Mouse (Mus musculus): ENCODE results near the gene Epc2. TPM values are rescaled to one million over a fixed set of nuclear protein-coding genes. Genes with fewer than 3 reads are reported as not detected.

Gene Epc2
- polyA plus RNA-seq, 1 experiment from 2014 or later: 5.4 TPM

- H3K9me3 ChIP-seq: no peaks in the 10 kb centered on the region
- no peaks in the 10 kb centered on the region for H3K36me3 ChIP-seq
- H3K4me1 ChIP-seq: no peaks in the 10 kb centered on the region
- WGBS: 84% methylated on average over 2 of the region's 2 CpGs
- H3K27me3 ChIP-seq (ENCODE audit: insufficient read depth, poor library complexity, severe bottlenecking): no peaks in the 10 kb centered on the region
- H3K4me3 ChIP-seq: no peak overlapping the region
- peak; percentile 30 for DNase-seq (ENCODE audit: low spot score)
- H3K27ac ChIP-seq: no peak overlapping the region
These were observed 132.0 kb downstream of the Epc2 start for GRCm38 (mm10) chr2:49583311-49583710.

GRCm38 (mm10) chr2:49590450-49590849 lies 139.2 kb downstream of the Epc2 start:
- 64% methylated on average over 5 of the region's 5 CpGs for WGBS
- Histone ChIP-seq H3K4me3 (no peak overlapping the region), H3K36me3 (no peaks in the 10 kb centered on the region), H3K4me1 (no peaks in the 10 kb centered on the region), H3K27ac (no peak overlapping the region), H3K27me3 (ENCODE audit: insufficient read depth, poor library complexity, severe bottlenecking) (no peaks in the 10 kb centered on the region), H3K9me3 (no peaks in the 10 kb centered on the region)
- DNase-seq (ENCODE audit: low spot score): no peak

- no peak overlapping the region for H3K4me3 ChIP-seq
- DNase-seq (ENCODE audit: low spot score): no peak
- no peaks in the 10 kb centered on the region for H3K36me3 ChIP-seq
- H3K27me3 ChIP-seq (ENCODE audit: insufficient read depth, poor library complexity, severe bottlenecking): no peaks in the 10 kb centered on the region
- no peak overlapping the region for H3K27ac ChIP-seq
- no peaks in the 10 kb centered on the region for H3K9me3 ChIP-seq
- no peaks in the 10 kb centered on the region for H3K4me1 ChIP-seq
These were observed 141.6 kb downstream of the Epc2 start for GRCm38 (mm10) chr2:49592926-49593325.

- no peak for DNase-seq (ENCODE audit: low spot score)
- H3K4me1 ChIP-seq: no peaks in the 10 kb centered on the region
- no peak overlapping the region for H3K4me3 ChIP-seq
- H3K9me3 ChIP-seq: no peaks in the 10 kb centered on the region
- no peak overlapping the region for H3K27ac ChIP-seq
- H3K27me3 ChIP-seq (ENCODE audit: insufficient read depth, poor library complexity, severe bottlenecking): no peaks in the 10 kb centered on the region
- no peaks in the 10 kb centered on the region for H3K36me3 ChIP-seq
- 82% methylated on average over 7 of the region's 7 CpGs for WGBS
These were observed 143.6 kb downstream of the Epc2 start for GRCm38 (mm10) chr2:49594886-49595285.

- WGBS: 68% methylated on average over 3 of the region's 3 CpGs
- H3K4me1 ChIP-seq: no peaks in the 10 kb centered on the region
- no peaks in the 10 kb centered on the region for H3K9me3 ChIP-seq
- no peak overlapping the region for H3K27ac ChIP-seq
- no peaks in the 10 kb centered on the region for H3K27me3 ChIP-seq (ENCODE audit: insufficient read depth, poor library complexity, severe bottlenecking)
- H3K36me3 ChIP-seq: no peaks in the 10 kb centered on the region
- H3K4me3 ChIP-seq: no peak overlapping the region
- no peak for DNase-seq (ENCODE audit: low spot score)
These were observed 145.0 kb downstream of the Epc2 start for GRCm38 (mm10) chr2:49596318-49596717.

GRCm38 (mm10) chr2:49600021-49600681 lies 148.9 kb downstream of the Epc2 start:
- no peak overlapping the region for H3K27ac ChIP-seq
- H3K36me3 ChIP-seq: no peaks in the 10 kb centered on the region
- H3K4me1 ChIP-seq: no peaks in the 10 kb centered on the region
- H3K27me3 ChIP-seq (ENCODE audit: insufficient read depth, poor library complexity, severe bottlenecking): no peaks in the 10 kb centered on the region
- 72% methylated on average over 7 of the region's 7 CpGs for WGBS
- no peaks in the 10 kb centered on the region for H3K9me3 ChIP-seq
- DNase-seq (ENCODE audit: low spot score): peak; percentile 11
- no peak overlapping the region for H3K4me3 ChIP-seq

Other genes starting within 250 kb of the Epc2 start
- 1.7 and 4.3 TPM in 2 replicates for gene Kif5c, start 167.8 kb downstream of the Epc2 start, polyA plus RNA-seq (2016; fragmentation: Nextera tagmentation; extraction: Ambion mirVana)